Mouse (Mus musculus) erythroblast, embryonic 14.5 days (primary cell): Measurements from ENCODE around the gene Nipal1.

Experiments used
- GATA1 ChIP-seq: IDR thresholded peaks from 2 replicates; pipeline ENCODE4 v1.6.1; 2012; ENCODE audit warnings: low read length, inconsistent platforms, mixed read lengths
- TAL1 ChIP-seq: IDR thresholded peaks from 3 replicates; pipeline ENCODE4 v1.6.1; 2012; ENCODE audit warnings: low read length, inconsistent platforms, mixed read lengths

- TF ChIP-seq TAL1 (no peak), GATA1 (no peak)
Observed at GRCm38 (mm10) chr5:72671017-72671699, 23.6 kb downstream of the Nipal1 start.
